Mouse (Mus musculus) limb, embryonic 11.5 days (tissue): ENCODE measurements around the gene Cisd3. TPM values are rescaled to one million over a fixed set of nuclear protein-coding genes. Genes with fewer than 3 reads are reported as not detected.
A peak's percentile ranks its signal among the peaks of the same experiment; 100 is the strongest.

Experiments
- ATAC-seq: fragments of 200-750 bp; cut with Nextera tagmentation; 2 replicates; pipeline ENCODE4 v1.8.0; 2017; ENCODE audit warnings: low read depth; ENCODE audit not compliant: insufficient number of reproducible peaks, low FRiP score, low TSS enrichment
- DNase-seq: peaks from one replicate; pipeline ENCODE4 v3.0.0-alpha.2; 2015; ENCODE audit warnings: low spot score
- H3K27ac ChIP-seq: fragments of 300-500 bp; sonication (generic); replicated peaks from 2 replicates; pipeline ENCODE4 v1.5.1; 2014; ENCODE audit warnings: low read depth, mild to moderate bottlenecking, low read length
- H3K27me3 ChIP-seq: fragments of 300-500 bp; sonication (generic); 2 replicates; pipeline ENCODE4 v1.6.1; 2014; ENCODE audit warnings: mild to moderate bottlenecking, low read length, mixed read lengths; ENCODE audit not compliant: control insufficient read depth, insufficient read depth
- H3K36me3 ChIP-seq: fragments of 300-500 bp; sonication (generic); 2 replicates; pipeline ENCODE4 v1.6.1; 2014; ENCODE audit warnings: mild to moderate bottlenecking, low read length, moderate library complexity, mixed read lengths; ENCODE audit not compliant: control insufficient read depth, insufficient read depth
- H3K4me1 ChIP-seq: fragments of 300-500 bp; sonication (generic); 2 replicates; pipeline ENCODE4 v1.6.1; 2014; ENCODE audit warnings: low read length, mixed read lengths; ENCODE audit not compliant: control insufficient read depth, insufficient read depth
- H3K4me2 ChIP-seq: fragments of 300-500 bp; sonication (generic); 2 replicates; pipeline ENCODE4 v1.6.1; 2014; ENCODE audit warnings: low read depth, mild to moderate bottlenecking, moderate library complexity; ENCODE audit not compliant: severe bottlenecking
- H3K4me3 ChIP-seq: fragments of 300-500 bp; sonication (generic); 2 replicates; pipeline ENCODE4 v1.5.1; 2014; ENCODE audit warnings: low read depth, low read length
- H3K9ac ChIP-seq: fragments of 300-500 bp; sonication (generic); 2 replicates; pipeline ENCODE4 v1.6.1; 2014; ENCODE audit warnings: mild to moderate bottlenecking, low read length
- H3K9me3 ChIP-seq: fragments of 300-500 bp; sonication (generic); 2 replicates; pipeline ENCODE4 v1.6.1; 2016; ENCODE audit warnings: low read length; ENCODE audit not compliant: control insufficient read depth
- WGBS: fragments of 180-500 bp; shearing (Covaris S2); extraction: QIAGEN DNeasy Blood & Tissue Kit; methylation state at CpG from one replicate; pipeline ENCODE4 v1.1.7; 2014; 5-methylcytosine and 5-hydroxymethylcytosine counted together
- polyA plus RNA-seq: library from polyadenylated mRNA; unstranded; fragments of >200 nt; fragmentation: Nextera tagmentation; extraction: Ambion mirVana; gene quantifications from 2 replicates; pipeline ENCODE4 v1.2.1, GENCODE M21; 2014

Gene Cisd3
- polyA plus RNA-seq, 1 experiment from 2014 or later, result 10.9 TPM

DNA sequence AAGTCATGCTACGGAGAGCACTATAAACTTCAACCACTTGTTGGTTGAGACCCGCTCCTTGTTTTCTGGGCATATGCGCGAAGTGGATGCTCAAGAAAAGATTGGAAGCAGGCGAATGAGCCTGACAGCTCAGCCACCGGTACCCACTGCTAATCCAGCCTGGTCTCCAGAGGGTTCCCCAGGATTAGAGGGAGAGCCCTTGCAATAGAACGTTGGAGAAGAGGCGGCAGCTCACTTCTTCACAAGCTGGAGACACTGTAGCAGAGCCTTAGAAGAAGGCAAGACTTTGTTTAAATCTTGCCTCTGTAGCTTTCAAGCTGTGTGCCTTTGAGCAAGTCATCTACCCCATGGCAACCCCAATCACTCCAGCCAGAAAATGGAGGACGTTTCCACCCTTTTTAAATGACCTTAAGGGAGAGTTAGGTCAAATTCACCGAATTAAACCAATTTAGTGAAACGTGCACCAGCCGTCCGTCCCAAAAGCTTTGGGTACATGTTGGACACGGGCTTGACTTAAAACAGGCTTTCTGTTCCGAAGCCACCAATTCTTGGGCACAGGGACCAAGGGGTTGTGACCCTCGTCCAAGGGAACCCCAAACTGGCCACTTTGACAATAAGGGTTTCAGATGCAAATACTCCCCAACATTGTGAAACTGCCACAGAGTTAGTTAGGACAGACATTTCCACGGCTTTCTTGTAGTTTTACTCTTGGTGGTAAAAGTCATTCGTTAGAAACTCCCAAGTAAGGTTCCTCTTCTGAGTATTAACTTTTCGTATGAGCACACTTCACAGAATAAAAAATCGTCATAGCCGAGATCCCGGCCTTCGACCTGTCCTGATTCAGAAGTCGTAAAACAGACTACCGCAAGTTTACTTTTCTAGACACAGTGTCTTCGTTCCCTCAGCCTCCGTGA lies 24.6 kb upstream of the Cisd3 start:
- peaks cover 4% of the 10 kb centered on the region; the same call in 1 of the 2 replicates for H3K36me3 ChIP-seq
- H3K27me3 ChIP-seq, result peaks cover 9% of the 10 kb centered on the region; the same call in 1 of the 2 replicates
- no peaks in the 10 kb centered on the region for H3K9me3 ChIP-seq
- 1% methylated on average over 27 of the region's 27 CpGs for WGBS
- H3K9ac ChIP-seq, result peak overlapping the region; percentile 80; the same call in 1 of the 2 replicates
- peaks cover 23% of the 10 kb centered on the region for H3K4me1 ChIP-seq
- peak overlapping the region; percentile 89 for H3K4me3 ChIP-seq
- H3K27ac ChIP-seq, result no peak overlapping the region
- H3K4me2 ChIP-seq, result peak overlapping the region; percentile 69
- ATAC-seq (no peak), DNase-seq (no peak)

DNA sequence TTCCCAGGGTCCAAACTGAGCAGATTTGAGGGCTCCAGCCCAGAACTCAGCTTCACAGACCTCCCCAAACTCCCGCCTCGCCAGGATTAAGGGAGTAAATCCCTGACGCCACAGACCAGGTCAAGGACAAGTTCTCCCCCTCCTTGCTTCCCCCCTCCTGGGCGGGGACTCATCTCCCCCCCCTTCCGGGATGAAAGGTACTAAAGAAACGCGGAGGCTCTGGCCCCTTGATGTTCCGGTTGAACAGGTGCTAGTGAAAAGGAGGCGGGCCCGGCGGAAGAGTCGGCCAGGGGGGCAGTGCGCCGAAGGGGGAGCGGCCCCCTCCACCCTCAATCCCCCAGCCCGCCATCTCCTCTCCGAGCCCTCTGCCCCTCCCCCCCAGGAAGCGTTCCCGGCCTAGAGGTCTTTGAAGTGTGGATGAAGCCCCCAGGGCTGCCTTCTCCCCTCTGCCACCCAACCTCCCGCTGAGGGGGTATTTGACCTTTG lies 23.9 kb upstream of the Cisd3 start:
- DNase-seq, result peak; percentile 72
- Histone ChIP-seq H3K4me1 (peaks cover 22% of the 10 kb centered on the region), H3K27ac (no peak overlapping the region)

DNA sequence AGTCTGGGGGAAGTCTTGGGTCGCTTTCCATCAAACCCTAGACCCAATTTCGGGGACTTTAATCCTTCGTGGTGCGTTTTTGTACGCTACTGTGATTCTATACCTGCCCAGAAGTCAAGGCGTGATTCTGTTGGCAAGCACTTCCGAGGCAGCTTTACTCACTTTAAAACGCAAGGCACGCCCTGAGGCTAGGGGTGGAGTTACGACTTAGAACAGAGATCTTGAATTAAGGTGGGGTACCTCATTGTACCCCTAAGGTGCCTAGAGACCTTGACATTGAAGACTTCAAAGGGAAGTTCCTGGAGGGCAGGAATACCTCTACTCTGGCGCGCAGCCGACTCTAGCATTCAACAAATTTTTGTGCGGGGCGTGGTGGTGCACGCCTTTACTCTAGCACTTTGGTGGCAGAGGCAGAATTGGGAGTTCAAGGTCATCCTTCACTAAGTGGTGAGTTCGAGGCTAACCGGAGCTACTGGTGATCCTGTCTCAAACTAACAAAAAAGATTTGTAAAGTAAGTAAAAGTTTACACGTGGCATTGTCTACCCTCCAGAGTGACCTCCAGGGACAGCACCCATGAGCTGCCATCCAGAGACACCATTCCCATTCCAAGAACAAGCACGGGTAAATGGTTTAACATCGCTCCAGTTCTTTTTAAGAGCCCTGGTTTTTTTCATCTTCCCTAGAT lies 23.3 kb upstream of the Cisd3 start:
- ATAC-seq (no peak), DNase-seq (peak; percentile 62)
- Histone ChIP-seq H3K36me3 (peaks cover 6% of the 10 kb centered on the region; the same call in 1 of the 2 replicates), H3K4me3 (peak overlapping the region; percentile 89), H3K9ac (peak overlapping the region; percentile 83), H3K4me1 (peaks cover 22% of the 10 kb centered on the region), H3K9me3 (no peaks in the 10 kb centered on the region), H3K27me3 (peaks cover 9% of the 10 kb centered on the region; the same call in 1 of the 2 replicates), H3K4me2 (peak overlapping the region; percentile 69), H3K27ac (no peak overlapping the region)
- 1% methylated on average over 21 of the region's 21 CpGs for WGBS

More for the DNA sequence above, 23.9 kb upstream of the Cisd3 start:
- H3K36me3 ChIP-seq, result peaks cover 6% of the 10 kb centered on the region; the same call in 1 of the 2 replicates
- H3K4me3 ChIP-seq, result peak overlapping the region; percentile 89
- H3K4me2 ChIP-seq, result peak overlapping the region; percentile 69
- H3K9ac ChIP-seq, result 0 out of 2 replicates have a peak overlapping the region, but pooled peaks have one; percentile 5
- ATAC-seq, result no peak
- H3K9me3 ChIP-seq, result no peaks in the 10 kb centered on the region
- under 1% methylated on average over 19 of the region's 20 CpGs for WGBS
- H3K27me3 ChIP-seq, result peaks cover 9% of the 10 kb centered on the region; the same call in 1 of the 2 replicates

DNA sequence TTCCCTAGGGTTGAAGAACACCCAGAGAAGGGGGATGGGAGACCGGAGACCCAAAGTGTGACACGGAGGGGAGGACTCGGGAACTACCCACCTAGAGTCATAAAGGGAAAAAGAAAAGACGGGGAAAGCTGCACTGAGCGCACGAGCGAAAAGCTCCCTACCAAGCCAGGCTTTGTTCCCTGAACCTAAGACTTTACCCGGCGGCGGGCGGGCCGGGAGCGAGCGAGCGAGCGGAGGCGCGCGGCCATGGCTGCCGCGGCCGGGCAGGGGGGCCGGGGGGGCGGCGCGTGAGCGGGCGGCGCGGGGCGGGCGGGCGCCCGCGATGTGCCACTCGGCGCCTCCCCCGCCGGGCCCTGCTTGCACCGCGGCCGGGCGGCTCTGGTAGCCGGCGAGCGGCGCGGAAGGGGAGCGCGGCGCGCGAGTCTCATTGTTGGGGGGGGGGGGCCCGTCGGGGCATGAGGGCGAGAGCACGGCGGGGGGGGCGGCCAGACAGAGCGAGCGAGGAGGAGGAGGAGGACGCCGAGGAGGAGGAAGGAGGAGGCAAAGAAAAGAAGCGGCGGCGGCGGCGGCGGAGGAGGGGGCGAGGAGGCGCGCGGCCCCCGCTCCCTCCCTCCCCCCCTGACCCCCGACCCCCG lies 22.6 kb upstream of the Cisd3 start, which contains the start of gene Mllt6:
Gene Mllt6 (plus strand): TSS at position 522 of the 635 bp plus-strand sequence.
- peaks cover 6% of the 10 kb centered on the region; the same call in 1 of the 2 replicates for H3K36me3 ChIP-seq

DNA sequence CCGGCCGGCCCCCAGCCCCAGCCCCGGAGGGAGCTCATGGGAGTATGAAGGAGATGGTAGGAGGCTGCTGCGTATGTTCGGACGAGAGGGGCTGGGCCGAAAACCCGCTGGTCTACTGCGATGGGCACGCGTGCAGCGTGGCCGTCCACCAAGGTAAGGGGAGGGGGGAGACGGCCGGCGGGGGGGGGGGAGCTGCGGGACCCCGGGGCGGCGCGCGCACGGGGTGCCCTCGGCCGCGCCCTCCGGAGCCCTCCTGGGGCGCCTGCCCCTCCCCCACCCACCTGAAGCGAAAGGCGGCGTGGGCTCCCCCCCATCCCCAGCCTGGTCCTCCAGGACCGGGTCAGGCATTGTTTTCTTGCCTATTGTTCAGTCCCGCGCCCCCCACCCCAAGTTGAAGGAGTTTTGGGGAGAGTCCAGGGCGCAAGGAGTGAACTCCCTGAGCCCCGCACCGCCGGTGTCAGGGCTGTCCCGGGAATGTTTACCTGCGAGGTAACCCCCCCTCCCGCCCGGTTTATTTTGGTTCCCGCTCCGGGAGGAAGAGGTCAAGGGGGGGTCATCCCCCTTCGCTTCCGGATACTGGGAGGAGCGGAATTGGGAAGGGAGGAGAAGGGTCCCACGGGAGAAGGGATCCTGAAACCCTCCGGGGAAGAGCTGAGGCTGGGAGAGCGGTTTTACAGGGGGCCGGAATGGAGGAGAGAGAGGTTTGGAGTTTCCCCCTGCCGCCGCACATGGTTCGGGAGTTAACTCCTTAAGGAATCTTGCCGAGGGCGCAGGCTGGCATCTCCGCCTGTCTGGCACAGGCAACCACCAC lies 21.9 kb upstream of the Cisd3 start:
- DNase-seq (peak; percentile 77), ATAC-seq (no peak)
- peaks cover 22% of the 10 kb centered on the region for H3K4me1 ChIP-seq

More for the DNA sequence above, 22.6 kb upstream of the Cisd3 start, which contains the start of gene Mllt6:
- peak; percentile 84 for DNase-seq
- Histone ChIP-seq H3K9ac (peak within 1 kb of the TSS; percentile 83), H3K27me3 (peaks cover 9% of the 10 kb centered on the region; the same call in 1 of the 2 replicates), H3K9me3 (no peaks in the 10 kb centered on the region), H3K4me3 (peak within 1 kb of the TSS; percentile 89), H3K27ac (peak within 1 kb of the TSS; percentile 87), H3K4me1 (peaks cover 22% of the 10 kb centered on the region), H3K4me2 (peak within 1 kb of the TSS; percentile 69)
- WGBS, result under 1% methylated on average over 50 of the region's 76 CpGs
- ATAC-seq, result no peak

DNA sequence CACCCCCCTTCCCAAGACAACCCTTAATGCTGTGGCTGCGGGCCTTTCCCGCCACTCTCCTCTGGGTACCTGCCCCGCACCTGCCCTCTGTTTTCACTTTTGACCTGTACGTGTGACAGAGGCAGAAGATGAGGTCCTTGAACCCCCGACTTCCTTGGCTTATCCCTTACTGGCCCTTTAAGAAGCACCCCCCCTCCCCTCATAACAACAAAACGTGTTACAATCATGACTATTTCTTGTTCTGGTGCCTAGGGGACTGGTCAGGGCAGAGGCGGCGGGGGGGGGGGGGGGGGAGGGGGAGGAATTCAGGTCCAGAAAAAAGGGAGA lies 21.3 kb upstream of the Cisd3 start:
- peak overlapping the region; percentile 69 for H3K4me2 ChIP-seq
- H3K36me3 ChIP-seq, result peaks cover 9% of the 10 kb centered on the region; the same call in 1 of the 2 replicates
- DNase-seq, result no peak
- no peak overlapping the region for H3K27ac ChIP-seq
- peaks cover 22% of the 10 kb centered on the region for H3K4me1 ChIP-seq
- H3K27me3 ChIP-seq, result peaks cover 9% of the 10 kb centered on the region; the same call in 1 of the 2 replicates
- 0% methylated on average over 6 of the region's 8 CpGs for WGBS
- H3K4me3 ChIP-seq, result peak overlapping the region; percentile 89
- ATAC-seq, result no peak
- H3K9me3 ChIP-seq, result no peaks in the 10 kb centered on the region
- H3K9ac ChIP-seq, result no peak overlapping the region; the same call in 1 of the 2 replicates

More for the DNA sequence above, 21.9 kb upstream of the Cisd3 start:
- Histone ChIP-seq H3K4me2 (peak overlapping the region; percentile 69), H3K4me3 (peak overlapping the region; percentile 89), H3K27me3 (peaks cover 9% of the 10 kb centered on the region; the same call in 1 of the 2 replicates), H3K9ac (peak overlapping the region; percentile 83), H3K9me3 (no peaks in the 10 kb centered on the region), H3K36me3 (peaks cover 8% of the 10 kb centered on the region; the same call in 1 of the 2 replicates), H3K27ac (peak overlapping the region; percentile 87)
- under 1% methylated on average over 34 of the region's 57 CpGs for WGBS

DNA sequence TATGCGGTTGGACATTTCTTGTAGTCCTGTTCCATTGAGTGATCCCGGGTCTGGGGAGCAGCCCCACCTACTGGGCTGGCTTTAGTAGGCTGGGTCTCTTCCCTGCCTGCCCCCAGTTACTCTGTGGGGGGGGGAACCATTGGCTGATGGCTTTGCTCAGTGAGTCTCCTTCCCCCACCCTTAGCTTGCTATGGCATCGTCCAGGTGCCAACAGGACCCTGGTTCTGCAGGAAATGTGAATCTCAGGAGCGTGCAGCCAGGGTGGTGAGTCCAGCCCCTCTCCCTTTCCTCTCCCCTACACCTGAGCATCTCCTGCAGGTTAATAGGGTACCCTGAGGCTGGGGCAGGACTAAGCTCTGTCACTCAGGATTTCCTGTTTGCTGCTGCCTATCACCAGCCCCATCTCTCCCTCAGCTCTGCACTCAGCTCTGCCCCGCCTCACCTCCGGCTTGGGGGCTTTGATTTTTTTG lies 20.8 kb upstream of the Cisd3 start:
- no peaks in the 10 kb centered on the region for H3K9me3 ChIP-seq
- H3K4me1 ChIP-seq, result peaks cover 22% of the 10 kb centered on the region
- no peak overlapping the region for H3K27ac ChIP-seq
- peak overlapping the region; percentile 69 for H3K4me2 ChIP-seq
- H3K4me3 ChIP-seq, result peak overlapping the region; percentile 89
- H3K9ac ChIP-seq, result no peak overlapping the region
- 29% methylated on average over 6 of the region's 6 CpGs for WGBS
- ATAC-seq, result no peak
- H3K36me3 ChIP-seq, result peaks cover 12% of the 10 kb centered on the region; the same call in 1 of the 2 replicates
- DNase-seq, result no peak
- H3K27me3 ChIP-seq, result peaks cover 9% of the 10 kb centered on the region; the same call in 1 of the 2 replicates
